Mouse (Mus musculus) kidney, embryonic 16.5 days (tissue): Measurements from ENCODE around the gene Nr4a1. TPM values are rescaled to one million over a fixed set of nuclear protein-coding genes. Genes with fewer than 3 reads are reported as not detected.

Experiments used
- ATAC-seq: fragments of 200-750 bp; cut with Nextera tagmentation; 2 replicates; pipeline ENCODE4 v1.8.0; 2017; ENCODE audit warnings: moderate TSS enrichment; ENCODE audit not compliant: low FRiP score, low TSS enrichment
- H3K27ac ChIP-seq: fragments of 300-500 bp; sonication (generic); 2 replicates; pipeline ENCODE4 v1.5.1; 2014; ENCODE audit warnings: low read length
- H3K27me3 ChIP-seq: fragments of 300-500 bp; sonication (generic); 2 replicates; pipeline ENCODE4 v1.6.1; 2014; ENCODE audit warnings: low read length, control low read depth, mixed read lengths; ENCODE audit not compliant: insufficient read depth
- H3K36me3 ChIP-seq: fragments of 300-500 bp; sonication (generic); 2 replicates; pipeline ENCODE4 v1.6.1; 2014; ENCODE audit warnings: low read length, control low read depth, mixed read lengths; ENCODE audit not compliant: insufficient read depth
- H3K4me1 ChIP-seq: fragments of 300-500 bp; sonication (generic); 2 replicates; pipeline ENCODE4 v1.6.1; 2014; ENCODE audit warnings: low read length, control low read depth, mixed read lengths; ENCODE audit not compliant: insufficient read depth
- H3K4me2 ChIP-seq: fragments of 300-500 bp; sonication (generic); replicated peaks from 2 replicates; pipeline ENCODE4 v1.6.1; 2014; ENCODE audit warnings: low read depth, low read length
- H3K4me3 ChIP-seq: fragments of 300-500 bp; sonication (generic); 2 replicates; pipeline ENCODE4 v1.5.1; 2014; ENCODE audit warnings: mild to moderate bottlenecking, low read length
- H3K9ac ChIP-seq: fragments of 300-500 bp; sonication (generic); replicated peaks from 2 replicates; pipeline ENCODE4 v1.6.1; 2014; ENCODE audit warnings: low read length
- H3K9me3 ChIP-seq: fragments of 300-500 bp; sonication (generic); 2 replicates; pipeline ENCODE4 v1.6.1; 2016; ENCODE audit warnings: low read length, control low read depth
- WGBS: fragments of 180-500 bp; shearing (Covaris S2); extraction: QIAGEN DNeasy Blood & Tissue Kit; methylation state at CpG from one replicate; pipeline ENCODE4 v1.1.7; 2014; 5-methylcytosine and 5-hydroxymethylcytosine counted together
- polyA plus RNA-seq: library from polyadenylated mRNA; unstranded; fragments of >200 nt; fragmentation: Nextera tagmentation; extraction: Ambion mirVana; gene quantifications from 2 replicates; pipeline ENCODE4 v1.2.1, GENCODE M21; 2015

Nr4a1 gene
- polyA plus RNA-seq, 1 experiment from 2014 or later = 11.9 TPM

GRCm38 (mm10) chr15:101240799-101241204, 13.3 kb upstream of the Nr4a1 start:
- H3K4me3 ChIP-seq = no peak overlapping the region
- peak; percentile 36 for ATAC-seq
- peak overlapping the region; percentile 27; the same call in 1 of the 2 replicates for H3K27ac ChIP-seq
- peaks cover 31% of the 10 kb centered on the region for H3K4me1 ChIP-seq
- H3K4me2 ChIP-seq = peak overlapping the region; percentile 35
- WGBS = 7% methylated on average over 10 of the region's 10 CpGs
- no peak overlapping the region; the same call in 1 of the 2 replicates for H3K9ac ChIP-seq
- H3K9me3 ChIP-seq = no peaks in the 10 kb centered on the region
- no peaks in the 10 kb centered on the region for H3K36me3 ChIP-seq
- H3K27me3 ChIP-seq = 0 out of 2 replicates have a peak, but pooled peaks cover 3% of the 10 kb centered on the region

- Histone ChIP-seq H3K27me3 (0 out of 2 replicates have a peak, but pooled peaks cover 3% of the 10 kb centered on the region), H3K4me3 (no peak overlapping the region), H3K27ac (peak overlapping the region; percentile 27; the same call in 1 of the 2 replicates), H3K9ac (no peak overlapping the region; the same call in 1 of the 2 replicates), H3K36me3 (no peaks in the 10 kb centered on the region), H3K4me1 (peaks cover 29% of the 10 kb centered on the region), H3K4me2 (peak overlapping the region; percentile 35), H3K9me3 (no peaks in the 10 kb centered on the region)
- 54% methylated on average over 9 of the region's 9 CpGs for WGBS
- no peak for ATAC-seq
These were observed 12.8 kb upstream of the Nr4a1 start for GRCm38 (mm10) chr15:101241236-101241635.

GRCm38 (mm10) chr15:101241853-101242252, 12.2 kb upstream of the Nr4a1 start:
- no peak overlapping the region for H3K9ac ChIP-seq
- H3K4me1 ChIP-seq = peaks cover 28% of the 10 kb centered on the region
- H3K36me3 ChIP-seq = no peaks in the 10 kb centered on the region
- no peaks in the 10 kb centered on the region for H3K9me3 ChIP-seq
- ATAC-seq = no peak
- H3K4me3 ChIP-seq = no peak overlapping the region
- no peak overlapping the region for H3K4me2 ChIP-seq
- no peak overlapping the region for H3K27ac ChIP-seq
- 0 out of 2 replicates have a peak, but pooled peaks cover 3% of the 10 kb centered on the region for H3K27me3 ChIP-seq
- WGBS = 56% methylated on average over 9 of the region's 9 CpGs

- 0 out of 2 replicates have a peak, but pooled peaks have one; percentile 14 for ATAC-seq
- WGBS = 13% methylated on average over 8 of the region's 8 CpGs
- Histone ChIP-seq H3K4me3 (no peak overlapping the region), H3K27me3 (0 out of 2 replicates have a peak, but pooled peaks cover 3% of the 10 kb centered on the region), H3K27ac (peak overlapping the region; percentile 52; the same call in 1 of the 2 replicates), H3K4me1 (peaks cover 29% of the 10 kb centered on the region), H3K9ac (no peak overlapping the region), H3K4me2 (no peak overlapping the region), H3K36me3 (no peaks in the 10 kb centered on the region), H3K9me3 (no peaks in the 10 kb centered on the region)
These were observed 11.4 kb upstream of the Nr4a1 start for GRCm38 (mm10) chr15:101242645-101243044.

GRCm38 (mm10) chr15:101244012-101244411, 10.1 kb upstream of the Nr4a1 start:
- Histone ChIP-seq H3K36me3 (no peaks in the 10 kb centered on the region), H3K27ac (no peak overlapping the region), H3K4me3 (no peak overlapping the region), H3K9me3 (no peaks in the 10 kb centered on the region), H3K27me3 (no peaks in the 10 kb centered on the region), H3K4me1 (peaks cover 26% of the 10 kb centered on the region), H3K4me2 (no peak overlapping the region), H3K9ac (no peak overlapping the region)
- ATAC-seq = no peak
- 81% methylated on average over 3 of the region's 3 CpGs for WGBS

- WGBS = under 1% methylated on average over 55 of the region's 56 CpGs
- Histone ChIP-seq H3K36me3 (no peaks in the 10 kb centered on the region), H3K27me3 (no peaks in the 10 kb centered on the region), H3K4me1 (peaks cover 16% of the 10 kb centered on the region), H3K27ac (peak overlapping the region; percentile 81), H3K4me3 (peak overlapping the region; percentile 45), H3K4me2 (peak overlapping the region; percentile 59), H3K9ac (peak overlapping the region; percentile 66), H3K9me3 (no peaks in the 10 kb centered on the region)
- peak; percentile 98 for ATAC-seq
These were observed 7.6 kb upstream of the Nr4a1 start for GRCm38 (mm10) chr15:101246231-101247154.

GRCm38 (mm10) chr15:101247155-101247498, 6.9 kb upstream of the Nr4a1 start:
- Histone ChIP-seq H3K4me2 (peak overlapping the region; percentile 59), H3K9me3 (no peaks in the 10 kb centered on the region), H3K4me1 (peaks cover 11% of the 10 kb centered on the region), H3K27me3 (no peaks in the 10 kb centered on the region), H3K36me3 (no peaks in the 10 kb centered on the region), H3K27ac (peak overlapping the region; percentile 81; the same call in 1 of the 2 replicates), H3K4me3 (no peak overlapping the region), H3K9ac (no peak overlapping the region)
- WGBS = 80% methylated on average over 1 of the region's 1 CpGs
- ATAC-seq = no peak

- H3K36me3 ChIP-seq = no peaks in the 10 kb centered on the region
- H3K9me3 ChIP-seq = no peaks in the 10 kb centered on the region
- 72% methylated on average over 5 of the region's 5 CpGs for WGBS
- H3K4me3 ChIP-seq = no peak overlapping the region
- H3K4me1 ChIP-seq = peaks cover 11% of the 10 kb centered on the region
- no peaks in the 10 kb centered on the region for H3K27me3 ChIP-seq
- H3K4me2 ChIP-seq = no peak overlapping the region
- no peak for ATAC-seq
- no peak overlapping the region for H3K9ac ChIP-seq
- no peak overlapping the region; the same call in 1 of the 2 replicates for H3K27ac ChIP-seq
These were observed 5.9 kb upstream of the Nr4a1 start for GRCm38 (mm10) chr15:101248029-101248710.

GRCm38 (mm10) chr15:101250220-101250800, 3.8 kb upstream of the Nr4a1 start:
- ATAC-seq = no peak
- H3K4me1 ChIP-seq = peaks cover 15% of the 10 kb centered on the region
- no peak overlapping the region for H3K4me2 ChIP-seq
- H3K4me3 ChIP-seq = no peak overlapping the region
- no peak overlapping the region for H3K9ac ChIP-seq
- H3K36me3 ChIP-seq = no peaks in the 10 kb centered on the region
- H3K9me3 ChIP-seq = no peaks in the 10 kb centered on the region
- H3K27ac ChIP-seq = no peak overlapping the region
- 74% methylated on average over 9 of the region's 9 CpGs for whole genome bisulfite sequencing
- no peaks in the 10 kb centered on the region for H3K27me3 ChIP-seq
